Mouse (Mus musculus) Patski (cell line): ENCODE results near the gene Uckl1. TPM values are rescaled to one million over a fixed set of nuclear protein-coding genes. Genes with fewer than 3 reads are reported as not detected.
A peak's percentile ranks its signal among the peaks of the same experiment; 100 is the strongest.

Source experiments
- ATAC-seq: fragments of 100-300 bp; one replicate; pipeline ENCODE4 v1.8.0; 2021
- CTCF ChIA-PET: fragments of 350-600 bp; sonication (Branson Sonifier 250); formaldehyde crosslinking; loops from one replicate; lab custom pipeline; 2022; ENCODE audit warnings: inconsistent platforms; lab: Charles Lee
- POLR2A ChIA-PET: fragments of 350-600 bp; sonication (Branson Sonifier 250); formaldehyde crosslinking; loops from one replicate; lab custom pipeline; 2022; ENCODE audit warnings: antibody characterized with exemption, inconsistent platforms; lab: Charles Lee
- DNase-seq: peaks from one replicate; pipeline ENCODE4 v3.0.0-alpha.2; 2011; ENCODE audit warnings: low read depth, low spot score
- H3K27me3 ChIP-seq: fragments of 371-371 bp; one replicate; pipeline ENCODE4 v1.5.1; 2021
- CTCF ChIP-seq: fragments of 100-300 bp; IDR thresholded peaks from one replicate; pipeline ENCODE4 v1.5.1; 2021
- in situ Hi-C: fragments of 300-500 bp; cut with MboI; formaldehyde crosslinking; loops from 3 replicates; pipeline ENCODE4 v1.11.1; 2018; ENCODE audit warnings: low pct_unique_long_range_greater_than_20kb, mixed read lengths
- polyA plus RNA-seq: library from polyadenylated mRNA; unstranded; gene quantifications from one replicate; pipeline ENCODE4 v1.2.3, GENCODE M21; 2021

Gene Uckl1
- polyA plus RNA-seq, 1 experiment from 2014 or later, result 116 TPM

DNA sequence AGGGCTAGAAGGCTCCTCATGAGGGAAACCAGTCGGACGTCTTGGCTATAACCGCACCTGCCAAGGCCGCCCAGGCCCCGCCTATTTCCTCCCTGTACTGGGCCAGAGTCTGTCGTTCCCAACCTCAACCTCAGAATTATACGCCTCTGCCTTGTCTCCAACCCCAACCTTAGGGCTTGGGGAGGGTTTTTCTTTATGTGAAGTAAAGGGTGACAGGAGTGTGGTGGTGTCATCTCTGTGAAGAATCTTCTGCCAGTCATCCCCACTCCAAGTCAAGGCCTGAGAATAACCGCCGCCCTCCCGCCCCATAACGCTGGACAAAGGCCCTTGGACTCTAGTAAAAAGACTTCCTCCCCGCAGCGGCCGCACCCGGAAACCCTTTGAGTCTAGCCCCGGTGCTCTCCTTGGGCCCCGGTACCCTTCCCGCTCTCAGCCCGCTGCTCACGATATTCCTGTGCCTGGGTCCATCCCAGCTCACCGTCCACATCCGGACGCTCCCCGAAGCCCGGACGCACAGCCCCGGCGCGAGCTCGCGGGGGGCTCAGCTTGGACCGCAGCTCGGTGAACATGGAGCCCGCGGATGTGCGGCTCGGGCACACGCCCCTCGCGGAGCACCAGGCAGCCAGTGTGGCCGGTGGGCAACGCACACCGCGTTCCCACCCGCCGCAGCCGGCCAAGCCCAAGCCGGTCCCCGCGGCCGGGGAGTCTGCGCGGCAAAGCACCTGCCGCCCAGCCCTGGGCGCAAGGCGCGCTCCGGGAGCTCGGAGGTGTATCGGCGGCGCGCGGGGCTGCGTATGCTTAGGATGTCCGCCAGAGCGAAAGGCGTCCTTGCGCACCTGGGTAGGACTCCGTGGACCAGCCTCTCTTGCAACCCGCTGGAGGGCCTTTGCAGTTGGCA lies 14.0 kb upstream of the Uckl1 start, which contains the start of gene Samd10:
Samd10 (minus strand) TSS at position 759 of the 898 bp plus-strand sequence.
- ChIA-PET POLR2A (no interaction called here), CTCF (interaction anchor here (0.6 to 1.3 kb wide), 3 partner anchors 76 to 187 kb away, joined by 3 to 4 read pairs (median 4); no protein-coding TSS in a partner anchor)
- TF ChIP-seq CTCF, result no peak
- DNase-seq (no peak), ATAC-seq (peak; percentile 27)
- in situ Hi-C loops, result loop anchor here (25.0 kb wide), 1 partner anchor 1386 kb away; no protein-coding TSS in a partner anchor
- H3K27me3 ChIP-seq, result no peaks in the 10 kb centered on the region

GRCm38 (mm10) chr2:181597378-181598061 lies 12.8 kb upstream of the Uckl1 start:
- no peak for TF ChIP-seq CTCF
- no peaks in the 10 kb centered on the region for H3K27me3 ChIP-seq
- in situ Hi-C loops, result loop anchor here (25.0 kb wide), 1 partner anchor 1385 kb away; no protein-coding TSS in a partner anchor
- no peak for DNase-seq
- ChIA-PET CTCF (interaction anchor here (1.7 kb wide), 1 partner anchor 81 kb away, joined by 8 read pairs; no protein-coding TSS in a partner anchor), POLR2A (interaction anchor here (0.5 to 0.6 kb wide), 3 partner anchors 14 to 279 kb away, joined by 3 read pairs; no protein-coding TSS in a partner anchor)
- no peak for ATAC-seq

DNA sequence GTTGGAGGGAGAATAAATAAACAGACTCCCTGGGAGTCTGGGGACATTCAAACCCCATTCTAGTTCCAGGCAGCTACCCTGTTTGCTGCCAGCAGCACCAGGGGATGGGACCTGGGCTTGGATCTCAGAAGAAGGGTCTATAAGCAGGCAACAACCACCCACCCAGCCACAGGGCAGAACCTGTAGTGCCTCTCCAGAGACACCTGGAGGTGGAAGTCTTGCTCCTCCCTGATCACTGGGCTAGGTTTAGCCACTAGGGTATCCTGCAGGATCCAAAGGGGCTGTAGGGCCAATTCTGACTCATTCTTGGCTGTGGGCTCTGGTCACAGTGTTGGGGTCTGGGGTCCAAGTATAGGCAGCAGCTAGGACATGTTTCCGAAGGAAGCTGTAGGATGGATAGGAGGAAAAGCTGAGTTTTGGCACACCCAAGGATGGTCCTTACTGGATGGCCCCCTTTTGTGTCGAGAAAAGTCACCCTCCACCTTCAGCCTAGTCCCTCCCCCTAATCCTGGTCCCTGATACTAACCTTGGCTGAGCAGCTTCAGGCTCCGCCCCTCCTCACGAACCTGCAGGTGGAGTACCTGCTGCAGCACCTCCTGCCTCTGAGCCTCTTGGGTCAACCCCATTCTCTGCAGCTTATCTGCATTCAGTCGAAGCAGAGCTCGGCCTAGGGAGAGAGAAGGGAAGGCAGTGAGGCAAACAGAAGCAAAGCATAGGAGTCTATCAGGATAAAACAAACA lies 11.7 kb upstream of the Uckl1 start:
- DNase-seq, result no peak
- no peak for ATAC-seq
- TF ChIP-seq CTCF, result no peak
- CTCF ChIA-PET, result interaction anchor here (1.0 to 2.3 kb wide), 3 partner anchors 12 to 83 kb away, joined by 3 to 8 read pairs (median 7); partner anchors contain the start of gene Uckl1
- H3K27me3 ChIP-seq, result no peaks in the 10 kb centered on the region
- in situ Hi-C loops, result loop anchor here (25.0 kb wide), 1 partner anchor 1384 kb away; no protein-coding TSS in a partner anchor
- POLR2A ChIA-PET, result no interaction called here

- DNase-seq, result no peak
- ChIA-PET CTCF (interaction anchor here (0.8 to 2.3 kb wide), 8 partner anchors 11 to 184 kb away, joined by 3 to 7 read pairs (median 4); partner anchors contain the start of gene Uckl1), POLR2A (interaction anchor here (0.7 kb wide), 1 partner anchor 210 kb away, joined by 5 read pairs; no protein-coding TSS in a partner anchor)
- in situ Hi-C loops, result loop anchor here (25.0 kb wide), 1 partner anchor 1383 kb away; no protein-coding TSS in a partner anchor
- ATAC-seq, result no peak
- no peak for TF ChIP-seq CTCF
- no peaks in the 10 kb centered on the region for H3K27me3 ChIP-seq
Observed at GRCm38 (mm10) chr2:181594946-181595696, 10.4 kb upstream of the Uckl1 start.

DNA sequence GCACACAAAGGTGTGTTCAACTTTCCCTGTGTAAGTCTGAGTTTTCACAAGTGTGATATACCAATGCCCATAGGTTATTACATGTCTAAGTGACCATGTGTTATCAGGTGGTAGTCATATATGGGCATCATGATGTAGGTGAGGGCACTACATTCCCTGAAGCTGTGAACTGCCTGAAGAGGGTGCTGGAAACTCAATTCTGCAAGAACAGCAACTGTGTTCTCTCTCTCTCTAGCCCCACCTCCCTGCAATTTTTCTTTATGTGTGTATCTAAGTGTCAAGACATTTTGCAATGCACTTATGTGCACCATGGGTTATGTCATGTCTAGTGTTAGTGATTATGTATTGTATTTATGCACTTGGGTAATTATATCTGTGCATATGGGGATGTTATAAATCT lies 9.2 kb upstream of the Uckl1 start:
- no peak for TF ChIP-seq CTCF
- H3K27me3 ChIP-seq, result no peaks in the 10 kb centered on the region
- ATAC-seq, result no peak
- POLR2A ChIA-PET, result interaction anchor here (0.6 to 0.7 kb wide), 2 partner anchors 9 to 434 kb away, joined by 3 read pairs; partner anchors contain the start of gene Uckl1
- in situ Hi-C loops, result loop anchor here (25.0 kb wide), 1 partner anchor 1382 kb away; no protein-coding TSS in a partner anchor
- no peak for DNase-seq
- CTCF ChIA-PET, result interaction anchor here (0.8 to 2.3 kb wide), 4 partner anchors 10 to 183 kb away, joined by 3 to 7 read pairs (median 4); partner anchors contain the start of gene Uckl1

- TF ChIP-seq CTCF, result no peak
- ChIA-PET POLR2A (no interaction called here), CTCF (no interaction called here)
- no peaks in the 10 kb centered on the region for H3K27me3 ChIP-seq
- in situ Hi-C loops, result loop anchor here (25.0 kb wide), 1 partner anchor 1381 kb away; no protein-coding TSS in a partner anchor
- no peak for DNase-seq
- peak; percentile 7 for ATAC-seq
Observed at GRCm38 (mm10) chr2:181593042-181593421, 8.3 kb upstream of the Uckl1 start.

DNA sequence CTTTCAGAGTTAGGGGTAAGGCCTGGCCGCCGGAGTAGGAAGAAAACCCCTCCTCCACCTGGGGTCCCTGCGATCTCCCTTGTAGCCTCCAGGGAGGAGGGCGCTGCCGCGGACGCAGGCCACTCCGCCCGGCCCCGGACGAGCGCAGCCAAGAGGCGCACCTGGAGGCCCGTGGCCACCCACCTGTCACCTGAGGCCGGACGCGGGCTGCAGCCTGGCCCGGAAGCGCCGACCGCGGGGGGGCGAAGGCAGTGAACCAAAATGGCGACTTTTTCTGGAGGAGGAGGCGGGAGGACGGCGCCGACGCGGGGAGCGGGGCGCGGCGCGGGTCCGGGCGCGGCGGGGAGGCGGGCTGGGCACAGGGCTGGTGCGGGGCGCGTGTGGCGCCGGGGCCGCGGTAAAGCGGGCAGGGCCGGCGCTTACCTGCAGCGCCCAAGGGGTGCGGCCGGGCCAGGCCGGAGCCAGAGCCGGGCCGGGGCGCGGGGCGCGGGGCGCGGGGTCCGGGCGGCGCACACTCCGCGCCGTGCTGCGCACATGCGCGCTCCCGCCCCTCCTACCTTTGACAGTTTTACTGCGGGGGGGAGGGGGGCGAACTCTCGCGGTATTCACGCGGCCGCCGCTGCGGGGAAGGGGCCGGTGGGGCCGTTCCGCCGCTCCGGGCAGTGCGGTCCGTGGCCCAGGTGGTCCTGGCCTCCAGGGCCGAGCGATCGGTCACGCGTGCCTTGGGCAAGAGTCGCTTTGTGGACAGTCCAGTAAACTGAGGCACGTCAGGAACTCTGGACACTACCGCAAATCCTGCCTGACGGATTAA lies 7.7 kb upstream of the Uckl1 start, which contains the start of gene Zfp512b:
Zfp512b (minus strand) TSS at position 573 of the 811 bp plus-strand sequence.
- POLR2A ChIA-PET, result interaction anchor here (1.0 to 1.1 kb wide), 2 partner anchors 9 to 10 kb away, joined by 3 to 4 read pairs; no protein-coding TSS in a partner anchor

More for the DNA sequence above, 7.7 kb upstream of the Uckl1 start, which contains the start of gene Zfp512b:
- in situ Hi-C loops, result loop anchor here (25.0 kb wide), 1 partner anchor 1380 kb away; no protein-coding TSS in a partner anchor
- DNase-seq (no peak), ATAC-seq (peak; percentile 57)
- TF ChIP-seq CTCF, result no peak
- no peaks in the 10 kb centered on the region for H3K27me3 ChIP-seq
- CTCF ChIA-PET, result interaction anchor here (1.4 kb wide), 1 partner anchor 70 kb away, joined by 5 read pairs; no protein-coding TSS in a partner anchor
